Mouse (Mus musculus) ES-E14 (cell line): ENCODE results near the gene Syt7. TPM values are rescaled to one million over a fixed set of nuclear protein-coding genes. Genes with fewer than 3 reads are reported as not detected.

ENCODE experiments used
- DNase-seq: peaks from one replicate; pipeline ENCODE4 v3.0.0-alpha.2; 2013; ENCODE audit warnings: low read depth, low spot score
- H3K27ac ChIP-seq: 2 replicates; pipeline ENCODE4 v1.5.1; 2012; ENCODE audit warnings: low read depth, mild to moderate bottlenecking, low read length, moderate library complexity, mixed read lengths; ENCODE audit not compliant: poor library complexity, insufficient read depth, severe bottlenecking
- H3K36me3 ChIP-seq: 2 replicates; pipeline ENCODE4 v1.6.1; 2012; ENCODE audit warnings: mild to moderate bottlenecking, low read length, moderate library complexity, mixed read lengths; ENCODE audit not compliant: control insufficient read depth, poor library complexity, insufficient read depth, severe bottlenecking
- H3K4me1 ChIP-seq, 2 experiments: fragments of 150-350 bp in 1 of 2; sonication (generic) in 1 of 2; 2 replicates each; pipeline ENCODE4 v1.6.1; 2012; ENCODE audit warnings: low read length in 2 of 2, mild to moderate bottlenecking in 1 of 2, mixed read lengths in 1 of 2; ENCODE audit not compliant: control insufficient read depth in 2 of 2, insufficient read depth in 2 of 2, poor library complexity in 1 of 2
- H3K4me3 ChIP-seq, 2 experiments: fragments of 150-350 bp in 1 of 2; sonication (generic) in 1 of 2; 2 replicates each; pipeline ENCODE4 v1.5.1; 2012; ENCODE audit warnings: low read length in 2 of 2, low read depth in 1 of 2, mild to moderate bottlenecking in 1 of 2, mixed read lengths in 1 of 2; ENCODE audit not compliant: insufficient read depth in 1 of 2, poor library complexity in 1 of 2, severe bottlenecking in 1 of 2
- H3K9ac ChIP-seq: 2 replicates; pipeline ENCODE4 v1.6.1; 2012; ENCODE audit warnings: low read depth, mild to moderate bottlenecking, low read length, mixed read lengths; ENCODE audit not compliant: poor library complexity, insufficient read depth, severe bottlenecking
- H3K9me3 ChIP-seq: fragments of 150-350 bp; sonication (generic); 2 replicates; pipeline ENCODE4 v1.6.1; 2012; ENCODE audit warnings: low read depth, mild to moderate bottlenecking, low read length; ENCODE audit not compliant: control insufficient read depth, insufficient read depth
- CHD2 ChIP-seq: IDR thresholded peaks from 2 replicates; pipeline ENCODE4 v1.6.1; 2014; ENCODE audit warnings: mild to moderate bottlenecking, low read depth, low read length, inconsistent platforms
- HCFC1 ChIP-seq: IDR thresholded peaks from 2 replicates; pipeline ENCODE4 v1.6.1; 2012; ENCODE audit warnings: low read length, inconsistent platforms, borderline replicate concordance; ENCODE audit not compliant: insufficient read depth
- MAFK ChIP-seq: IDR thresholded peaks from 2 replicates; pipeline ENCODE4 v1.6.1; 2014; ENCODE audit warnings: mild to moderate bottlenecking, low read depth, low read length, inconsistent platforms; ENCODE audit not compliant: insufficient read depth
- ZC3H11A ChIP-seq: IDR thresholded peaks from 2 replicates; pipeline ENCODE4 v1.6.1; 2012; ENCODE audit warnings: low read depth, mild to moderate bottlenecking, inconsistent platforms, low read length, borderline replicate concordance
- ZNF384 ChIP-seq: IDR thresholded peaks from 2 replicates; pipeline ENCODE4 v1.6.1; 2012; ENCODE audit warnings: low read depth, low read length, inconsistent platforms
- in situ Hi-C, 2 experiments: fragments of 600-800 bp; cut with MboI; formaldehyde crosslinking; loops; one replicate each; pipeline ENCODE4 v1.15.1; 2025; ENCODE audit warnings: low sequenced_read_pairs in 2 of 2, inconsistent platforms in 1 of 2; ENCODE audit not compliant: unreplicated experiment in 2 of 2
- total RNA-seq: library from RNA; depleted of rRNA; stranded (reverse); fragments of 300-350 nt; gene quantifications from 2 replicates; pipeline ENCODE4 v1.2.3, GENCODE M21; 2012

Gene Syt7
- total RNA-seq, 1 experiment, result 2.6 TPM

- no peak for TF ChIP-seq MAFK
- TF ChIP-seq ZC3H11A, result no peak
- no peak for TF ChIP-seq HCFC1
- no peak for TF ChIP-seq ZNF384
- no peak for TF ChIP-seq CHD2
- Histone ChIP-seq H3K27ac (no peak overlapping the region), H3K4me3 (no peak overlapping the region), H3K4me1 (peaks cover 0 to 12% of the 10 kb centered on the region in 2 experiments; a peak in 1 of 4 replicates), H3K9ac (no peak overlapping the region), H3K36me3 (no peaks in the 10 kb centered on the region), H3K9me3 (no peaks in the 10 kb centered on the region)
- in situ Hi-C loops, result loop anchor here in 1 of 2 experiments (10.0 kb wide), 1 partner anchor 153 kb away; no protein-coding TSS in a partner anchor
- DNase-seq, result no peak
Measured at GRCm38 (mm10) chr19:10341817-10342439, 47.0 kb upstream of the Syt7 start.

- DNase-seq, result no peak
- no peak for TF ChIP-seq CHD2
- no peak for TF ChIP-seq HCFC1
- TF ChIP-seq ZC3H11A, result no peak
- TF ChIP-seq MAFK, result no peak
- no peak for TF ChIP-seq ZNF384
- H3K4me1 ChIP-seq, result peaks cover 0 to 17% of the 10 kb centered on the region in 2 experiments; a peak in 2 of 4 replicates
- no peak overlapping the region for H3K27ac ChIP-seq
- no peaks in the 10 kb centered on the region for H3K9me3 ChIP-seq
- in situ Hi-C loops, result loop anchor here in 1 of 2 experiments (10.0 kb wide), 1 partner anchor 151 kb away; no protein-coding TSS in a partner anchor
- H3K36me3 ChIP-seq, result no peaks in the 10 kb centered on the region
- no peak overlapping the region for H3K9ac ChIP-seq
- H3K4me3 ChIP-seq, result no peak overlapping the region
Measured at GRCm38 (mm10) chr19:10343866-10344265, 45.0 kb upstream of the Syt7 start.

GRCm38 (mm10) chr19:10345696-10346095, 43.2 kb upstream of the Syt7 start:
- H3K27ac ChIP-seq, result no peak overlapping the region
- H3K4me1 ChIP-seq, result peaks cover 0 to 17% of the 10 kb centered on the region in 2 experiments; a peak in 2 of 4 replicates
- TF ChIP-seq ZC3H11A, result no peak
- TF ChIP-seq ZNF384, result no peak
- no peak for TF ChIP-seq HCFC1
- TF ChIP-seq CHD2, result no peak
- no peak for TF ChIP-seq MAFK
- peak; percentile 40 for DNase-seq
- peak overlapping the region in 1 of 2 experiments; percentile 43; a peak in 1 of 4 replicates for H3K4me3 ChIP-seq
- no peak overlapping the region for H3K9ac ChIP-seq
- no peaks in the 10 kb centered on the region for H3K9me3 ChIP-seq
- in situ Hi-C loops, result loop anchor here in 1 of 2 experiments (10.0 kb wide), 1 partner anchor 149 kb away; no protein-coding TSS in a partner anchor
- no peaks in the 10 kb centered on the region for H3K36me3 ChIP-seq

DNA sequence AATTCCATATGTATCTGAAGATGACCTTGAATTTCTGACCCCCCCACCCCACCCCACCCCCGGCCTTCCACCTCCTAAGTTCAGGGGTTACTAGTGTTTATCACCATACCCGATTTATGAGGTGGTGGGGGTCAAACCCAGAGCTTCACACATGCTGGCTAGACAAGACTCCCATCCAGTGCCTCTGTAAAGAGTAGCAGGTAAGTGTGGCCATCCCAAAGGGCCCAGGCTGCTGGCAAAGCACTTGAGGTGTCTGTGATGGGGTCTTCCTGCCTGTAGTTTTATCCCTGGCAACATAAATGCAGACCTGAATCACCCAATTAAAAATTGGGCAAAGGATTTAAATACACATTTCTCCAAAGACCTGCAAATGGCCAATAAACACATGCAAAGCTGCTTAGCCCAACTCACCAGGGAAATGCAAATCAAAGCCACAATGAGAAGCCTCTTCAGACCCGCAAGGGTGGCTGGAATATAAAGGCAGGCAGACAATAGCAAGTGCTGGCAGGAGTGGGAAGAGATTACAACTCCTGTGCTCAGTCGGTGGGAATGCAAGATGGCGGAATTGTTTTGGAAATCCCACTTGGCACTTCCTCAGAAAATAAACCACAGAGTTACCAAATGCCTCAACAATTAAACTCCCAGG, 41.1 kb upstream of the Syt7 start:
- Histone ChIP-seq H3K4me1 (peaks cover 0 to 14% of the 10 kb centered on the region in 2 experiments; a peak in 2 of 4 replicates), H3K9ac (no peak overlapping the region), H3K36me3 (no peaks in the 10 kb centered on the region), H3K4me3 (no peak overlapping the region), H3K9me3 (no peaks in the 10 kb centered on the region), H3K27ac (no peak overlapping the region)
- peak; percentile 40 for DNase-seq
- in situ Hi-C loops, result loop anchor here in 1 of 2 experiments (10.0 kb wide), 1 partner anchor 147 kb away; no protein-coding TSS in a partner anchor
- TF ChIP-seq ZNF384 (no peak), HCFC1 (no peak), ZC3H11A (no peak), MAFK (no peak), CHD2 (no peak)
